Mouse (Mus musculus) megakaryocyte, embryonic 14.5 days (primary cell): ENCODE results near the gene Map2k5.

ENCODE experiments used
- FLI1 ChIP-seq: IDR thresholded peaks from 2 replicates; pipeline ENCODE4 v1.6.1; 2012; ENCODE audit warnings: low read length, inconsistent platforms, mixed read lengths
- GATA1 ChIP-seq: IDR thresholded peaks from 3 replicates; pipeline ENCODE4 v1.6.1; 2012; ENCODE audit warnings: mixed read lengths, low read length, inconsistent platforms, borderline replicate concordance

GRCm38 (mm10) chr9:63250841-63251626 lies 126.7 kb downstream of the Map2k5 start:
- TF ChIP-seq GATA1 (no peak), FLI1 (no peak)
